Mouse (Mus musculus) layer of hippocampus, adult 11-12 months (tissue): ENCODE measurements around the gene Tm9sf1.
A peak's percentile ranks its signal among the peaks of the same experiment; 100 is the strongest.

Experiments used
- DNase-seq: peaks from one replicate; pipeline ENCODE4 v3.0.0; 2022; ENCODE audit warnings: low spot score

The Tm9sf1 gene

GRCm38 (mm10) chr14:55634874-55635522 is 8.6 kb downstream of the Tm9sf1 start:
- no peak for DNase-seq

GRCm38 (mm10) chr14:55629312-55629711 is 14.3 kb downstream of the Tm9sf1 start:
- peak; percentile 66 for DNase-seq

DNA sequence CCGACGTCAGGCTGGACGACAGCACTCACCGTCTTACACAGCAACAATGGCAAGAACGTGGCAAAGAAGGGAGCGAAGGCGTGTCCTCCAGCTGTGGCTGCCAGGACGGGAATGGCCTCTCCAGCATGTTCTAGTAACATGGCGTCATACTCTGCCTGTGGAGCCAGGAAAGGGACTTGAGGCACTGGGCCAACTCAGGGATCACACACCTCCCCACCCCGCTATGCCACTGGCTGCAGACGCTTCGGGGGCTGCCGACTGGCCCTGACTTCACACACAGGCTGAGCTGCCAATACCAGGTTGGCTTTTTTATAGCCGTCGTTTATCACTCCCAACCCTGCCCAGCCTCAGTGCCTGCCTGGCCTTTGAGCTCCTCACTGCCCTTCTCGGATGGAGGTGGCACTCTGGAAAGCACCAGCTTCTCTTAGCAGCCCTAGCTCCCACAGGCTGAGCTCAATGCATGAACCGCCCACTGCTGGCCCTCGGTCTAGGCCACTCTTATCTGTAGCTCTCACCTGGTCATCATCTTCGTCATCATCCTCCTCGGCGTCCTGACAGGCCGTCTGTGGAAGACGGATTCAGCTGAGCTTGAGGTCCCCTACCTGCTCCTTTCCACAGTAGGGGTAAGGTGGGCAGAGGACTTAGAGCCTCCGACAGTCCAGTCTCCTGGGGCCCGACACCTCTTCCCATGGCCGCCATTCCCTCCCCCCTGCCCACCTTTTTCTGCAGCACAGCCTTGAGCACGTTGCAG is 15.4 kb downstream of the Tm9sf1 start:
- DNase-seq = no peak

GRCm38 (mm10) chr14:55618486-55619195 is 25.0 kb downstream of the Tm9sf1 start:
- no peak for DNase-seq

DNA sequence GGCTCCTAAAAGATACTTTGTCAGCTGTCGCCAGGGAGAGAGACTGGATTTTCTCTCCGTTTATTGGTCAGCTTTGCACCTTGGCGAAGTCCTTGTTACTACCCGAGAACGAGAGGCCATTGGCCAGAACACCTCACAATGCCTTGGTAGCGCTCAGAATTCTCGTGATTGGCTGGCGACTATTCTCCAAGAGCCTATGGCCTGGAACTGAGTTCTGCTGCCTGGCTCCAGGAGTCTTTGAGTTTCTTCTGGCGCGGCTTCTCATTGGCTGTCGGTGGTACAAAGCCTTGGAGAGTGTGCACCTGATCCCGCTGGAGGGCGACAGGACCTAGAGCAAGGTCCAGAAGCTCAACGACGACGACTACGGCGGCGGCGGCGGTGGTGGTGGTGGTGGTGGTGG is 25.8 kb downstream of the Tm9sf1 start, which contains the start of gene Rec8:
TSS of gene Rec8 (plus strand) at position 216 of the 400 bp plus-strand sequence.
- DNase-seq = no peak

DNA sequence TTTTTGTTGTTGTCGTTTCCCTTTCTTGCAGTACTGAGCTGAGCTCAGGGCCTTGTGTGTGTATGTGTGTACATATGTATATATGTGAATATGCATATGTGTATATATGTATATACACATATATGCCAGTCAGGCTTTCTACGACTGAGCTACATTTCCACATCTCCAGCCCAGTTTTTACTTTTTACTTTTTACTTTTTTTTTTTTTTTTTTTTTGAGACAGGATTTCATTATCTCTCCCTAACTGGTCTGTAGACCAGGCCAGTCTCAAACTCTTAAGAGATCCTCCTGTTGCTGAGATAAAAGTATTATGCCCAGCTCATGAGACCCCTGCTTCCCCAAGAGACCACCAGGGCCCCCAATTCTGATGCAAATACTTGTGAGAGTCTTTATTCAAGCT is 26.8 kb downstream of the Tm9sf1 start:
- DNase-seq = no peak

- no peak for DNase-seq
These were observed 27.7 kb downstream of the Tm9sf1 start for GRCm38 (mm10) chr14:55615876-55616275.

GRCm38 (mm10) chr14:55614565-55615178 is 28.9 kb downstream of the Tm9sf1 start:
- DNase-seq = no peak

DNA sequence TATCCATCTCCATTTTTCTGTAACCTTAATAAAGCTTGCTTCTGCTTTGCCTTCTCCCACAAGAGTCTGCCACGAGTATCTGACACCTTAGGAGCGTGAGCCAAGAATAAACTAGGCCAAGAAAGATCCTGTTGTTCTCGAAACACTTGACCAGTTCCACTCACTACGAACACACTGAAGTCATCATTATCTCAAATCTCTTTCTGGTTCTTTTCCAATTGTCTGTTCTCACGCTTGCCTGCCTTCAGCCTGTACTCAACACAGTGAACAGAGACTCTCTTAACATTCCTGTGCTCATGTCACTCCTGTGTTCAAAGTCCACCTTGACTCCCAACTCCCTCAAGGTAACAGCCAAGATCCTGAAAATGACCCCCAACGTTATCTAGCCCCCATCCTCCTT is 30.3 kb downstream of the Tm9sf1 start:
- DNase-seq = no peak

- DNase-seq = no peak
These were observed 35.3 kb downstream of the Tm9sf1 start for GRCm38 (mm10) chr14:55608339-55608738.

GRCm38 (mm10) chr14:55605743-55606459 is 37.7 kb downstream of the Tm9sf1 start:
- no peak for DNase-seq

- no peak for DNase-seq
These were observed 38.8 kb downstream of the Tm9sf1 start for GRCm38 (mm10) chr14:55604823-55605222.

DNA sequence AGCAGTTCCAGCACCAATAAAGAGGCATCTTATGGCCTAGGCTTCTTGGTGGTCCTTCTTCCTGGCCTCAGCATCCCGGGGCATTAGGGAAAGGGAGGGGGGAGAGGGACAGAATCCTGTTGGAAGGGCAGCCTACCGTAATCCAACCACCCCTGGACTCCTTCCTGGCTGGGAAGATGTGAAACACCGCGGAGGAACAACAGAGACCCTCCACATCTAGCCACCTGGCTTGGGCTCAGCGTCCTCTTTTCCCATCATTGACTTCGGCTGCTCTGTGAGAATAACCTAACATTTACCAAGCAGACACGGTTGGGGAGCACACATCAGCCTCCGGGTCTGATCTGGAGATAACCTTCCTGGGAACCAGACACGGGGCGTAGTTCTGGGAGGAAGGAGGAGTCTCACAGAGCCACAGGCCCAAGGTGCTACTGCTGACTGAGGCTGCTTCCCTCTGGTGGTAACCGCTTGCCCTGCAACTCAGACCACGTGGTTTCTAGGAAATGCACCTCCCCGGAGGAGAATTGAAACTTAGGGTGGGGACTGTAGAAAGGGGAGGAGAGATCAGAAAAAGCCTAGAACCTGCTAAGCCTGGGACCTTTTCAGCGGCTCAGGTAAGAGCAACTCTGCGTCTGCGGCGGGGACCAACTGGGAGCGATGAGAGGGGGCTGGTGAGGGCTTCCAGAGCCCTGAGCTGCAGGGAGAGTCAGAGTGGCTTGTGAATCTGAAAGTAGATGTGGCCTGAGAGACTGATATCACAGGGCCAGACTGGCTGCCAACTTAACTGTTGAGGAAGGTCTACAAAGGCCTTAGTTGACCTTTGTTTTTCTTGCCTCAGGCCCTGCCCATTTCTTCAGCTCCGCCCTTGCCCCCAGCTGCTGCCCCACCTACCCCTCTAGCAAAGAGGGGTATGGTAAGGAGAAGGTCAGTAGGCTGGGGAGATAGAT is 39.7 kb downstream of the Tm9sf1 start:
- peak; percentile 92 for DNase-seq

DNA sequence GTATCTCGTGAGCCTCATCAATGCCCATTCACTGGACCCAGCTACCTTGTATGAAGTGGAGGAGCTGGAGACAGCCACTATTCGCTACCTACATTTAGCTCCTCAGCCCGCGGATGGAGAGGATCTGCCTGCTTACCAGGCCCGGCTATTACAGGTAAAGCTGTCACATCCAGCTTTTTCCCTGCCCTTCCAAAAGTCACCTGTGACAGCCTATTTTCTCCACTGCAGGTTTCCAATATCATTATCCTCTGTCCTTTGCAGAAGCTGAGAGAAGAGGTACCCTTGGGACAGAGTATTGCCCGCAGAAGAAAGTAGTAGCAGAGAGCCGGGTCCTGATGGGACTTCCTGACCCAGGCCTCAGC is 40.4 kb downstream of the Tm9sf1 start, which contains the start of gene Irf9:
TSS of gene Irf9 (plus strand) at position 301 of the 362 bp plus-strand sequence.
- DNase-seq = no peak

DNA sequence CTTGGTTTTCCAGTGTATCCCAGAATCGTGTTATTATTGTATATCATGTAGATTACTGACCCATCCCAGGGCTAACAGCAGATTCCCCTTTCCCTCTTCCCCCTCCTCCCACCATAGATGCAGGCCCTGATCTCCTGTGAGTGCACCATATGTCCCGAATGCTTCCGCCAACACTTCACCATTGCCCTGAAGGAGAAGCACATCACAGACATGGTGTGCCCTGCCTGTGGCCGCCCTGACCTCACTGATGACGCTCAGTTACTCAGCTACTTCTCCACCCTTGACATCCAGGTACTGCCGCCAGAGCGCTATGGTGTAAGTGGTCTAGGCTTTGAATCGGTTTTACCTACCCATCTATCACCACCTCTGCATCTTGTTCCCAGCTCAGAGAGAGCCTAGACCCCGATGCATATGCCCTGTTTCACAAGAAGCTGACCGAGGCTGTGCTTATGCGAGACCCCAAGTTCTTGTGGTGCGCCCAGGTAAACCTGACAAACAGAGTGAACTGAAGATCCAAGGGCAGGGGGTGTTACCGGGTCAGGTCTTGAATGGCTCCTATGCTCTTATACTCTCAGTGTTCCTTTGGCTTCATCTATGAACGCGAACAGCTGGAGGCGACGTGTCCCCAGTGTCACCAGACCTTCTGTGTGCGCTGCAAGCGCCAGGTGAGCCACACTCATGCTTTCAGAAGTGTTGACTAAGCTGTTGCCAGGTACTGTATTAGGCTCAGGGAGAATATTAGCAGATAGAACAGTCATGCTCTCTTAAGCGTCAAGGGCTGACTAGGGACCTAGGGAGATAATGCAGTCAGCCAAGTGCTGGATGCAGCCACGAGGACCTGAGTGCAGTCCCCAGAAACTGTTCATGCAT is 44.9 kb downstream of the Tm9sf1 start:
- DNase-seq = no peak

- no peak for DNase-seq
These were observed 47.4 kb downstream of the Tm9sf1 start for GRCm38 (mm10) chr14:55596036-55596690.

- no peak for DNase-seq
These were observed 51.4 kb downstream of the Tm9sf1 start for GRCm38 (mm10) chr14:55592226-55592625.

- peak; percentile 96 for DNase-seq
These were observed 52.2 kb downstream of the Tm9sf1 start, which contains the start of gene Rnf31 for GRCm38 (mm10) chr14:55591331-55591891. Gene Rnf31 (plus strand): TSS chr14:55591708.
